Mouse (Mus musculus): Measurements from ENCODE around the gene Mtor.

The Mtor gene

DNA sequence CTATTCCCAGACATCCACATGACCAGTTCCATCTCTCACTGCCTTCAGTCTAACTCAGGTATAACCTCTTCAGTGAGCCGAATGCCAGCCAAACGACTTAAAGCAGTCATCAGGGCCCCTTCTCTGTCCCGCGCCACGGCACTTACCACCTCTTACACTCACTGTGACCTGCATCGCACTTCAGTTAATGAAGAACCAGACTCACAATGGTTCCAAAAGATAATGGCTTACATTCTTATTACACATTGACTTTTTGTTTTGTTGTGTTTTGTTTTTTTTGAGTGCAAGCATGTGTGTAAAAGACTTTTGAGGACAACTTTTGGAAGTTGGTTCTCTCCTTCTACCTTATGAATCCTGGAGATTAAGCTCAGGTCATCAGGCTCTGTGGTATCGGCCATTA lies 5.8 kb upstream of the Mtor start:
- no peak for DNase-seq

DNA sequence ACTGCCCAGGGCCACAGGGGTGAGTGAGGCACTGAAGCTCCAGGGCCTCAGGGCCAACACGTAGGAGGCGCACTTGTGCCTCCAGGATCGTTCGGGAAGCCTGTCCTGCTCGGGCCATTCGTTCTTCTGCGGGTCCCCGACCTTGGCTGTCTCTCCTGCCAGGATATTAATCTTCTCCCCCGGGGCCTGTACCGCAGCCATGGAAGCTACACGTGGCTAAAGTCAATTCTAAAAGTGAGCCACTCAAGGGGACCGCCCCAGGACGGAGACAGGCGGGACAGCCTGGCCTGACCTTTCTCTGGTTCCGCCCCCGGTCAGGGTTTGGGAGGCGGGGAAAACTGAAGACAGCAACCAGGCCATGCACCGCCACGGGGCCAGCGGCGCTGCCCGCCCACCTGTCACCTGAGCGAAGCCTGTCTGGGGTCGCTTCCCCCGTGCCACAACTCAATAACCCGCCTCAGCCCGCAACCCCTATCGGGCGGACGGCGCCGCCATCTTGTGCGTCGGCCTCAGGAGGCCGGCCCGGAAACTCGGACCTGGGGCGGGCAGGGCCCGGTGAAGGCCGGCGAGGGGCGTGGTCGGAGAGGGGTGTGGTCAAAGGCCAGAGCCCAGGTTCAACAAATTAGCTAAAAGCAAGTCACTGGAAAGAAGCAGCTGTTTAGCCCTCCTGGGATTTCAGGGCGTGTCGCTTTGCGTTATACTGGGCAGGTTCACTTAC lies 4.0 kb upstream of the Mtor start, which contains the start of gene Ubiad1:
Ubiad1 (minus strand) TSS at position 522 of the 718 bp plus-strand sequence.
- DNase-seq: peak; percentile 91 to 92

DNA sequence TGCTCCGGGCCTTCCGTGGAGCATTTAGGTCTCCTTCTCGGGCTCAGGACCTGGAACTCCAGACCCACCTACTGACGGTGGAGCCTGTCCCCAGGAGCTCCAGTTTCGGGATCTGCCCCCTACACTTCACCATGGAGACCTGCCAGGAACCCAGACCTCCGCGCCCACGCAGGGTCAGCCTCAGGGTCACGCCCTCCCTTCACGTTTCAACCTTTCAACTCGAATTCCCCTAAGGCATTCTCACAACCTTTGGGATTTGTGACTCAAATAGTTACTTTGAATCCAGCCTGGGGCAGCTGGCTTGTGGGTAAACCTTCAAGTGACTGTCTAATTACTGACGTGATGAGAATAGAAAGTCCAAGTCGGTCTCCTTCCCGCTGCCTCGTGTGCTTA lies 438 bp downstream of the Mtor start:
- peak in 1 of 2 experiments; percentile 39 for DNase-seq

DNA sequence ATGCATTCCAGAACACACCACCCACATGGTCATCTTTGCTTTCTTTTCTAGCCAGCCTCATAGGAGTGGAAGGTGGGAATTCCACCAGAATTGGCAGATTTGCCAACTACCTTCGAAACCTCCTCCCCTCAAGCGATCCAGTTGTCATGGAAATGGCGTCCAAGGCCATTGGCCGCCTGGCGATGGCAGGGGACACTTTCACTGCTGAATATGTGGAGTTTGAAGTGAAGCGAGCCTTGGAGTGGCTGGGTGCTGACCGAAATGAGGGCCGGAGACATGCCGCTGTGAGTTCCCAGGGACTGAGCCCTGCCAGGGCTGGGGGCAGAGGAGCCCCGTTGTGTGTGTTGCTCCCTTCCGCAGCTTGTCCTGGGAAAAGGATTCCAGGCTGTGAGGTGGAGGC lies 5.3 kb downstream of the Mtor start:
- DNase-seq: no peak

DNA sequence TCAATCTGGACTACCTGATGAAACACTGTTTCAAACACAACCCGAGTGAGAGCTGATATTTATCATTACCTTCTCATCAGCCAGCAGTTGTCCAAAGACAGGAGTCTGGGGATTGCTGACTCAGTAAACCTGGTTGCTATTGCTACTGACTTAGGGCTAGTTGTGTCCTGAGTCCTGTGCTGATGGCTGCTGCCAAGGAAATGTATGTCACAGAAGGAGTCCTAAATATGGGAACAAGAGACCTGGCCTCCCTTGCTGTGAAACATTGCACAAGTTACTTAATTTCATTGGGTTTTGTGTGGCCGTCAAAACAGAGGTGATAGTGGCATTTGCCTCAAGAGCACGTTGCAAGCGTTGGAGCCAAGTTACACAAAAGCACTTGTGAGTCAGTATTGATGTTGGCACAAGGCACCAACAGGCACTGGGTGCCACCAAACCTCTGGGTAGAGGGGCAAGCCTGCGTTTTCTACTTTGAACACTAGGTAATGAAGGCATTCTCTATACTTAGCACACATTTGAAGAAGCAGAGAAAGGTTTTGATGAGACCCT lies 7.1 kb downstream of the Mtor start:
- DNase-seq: no peak

DNA sequence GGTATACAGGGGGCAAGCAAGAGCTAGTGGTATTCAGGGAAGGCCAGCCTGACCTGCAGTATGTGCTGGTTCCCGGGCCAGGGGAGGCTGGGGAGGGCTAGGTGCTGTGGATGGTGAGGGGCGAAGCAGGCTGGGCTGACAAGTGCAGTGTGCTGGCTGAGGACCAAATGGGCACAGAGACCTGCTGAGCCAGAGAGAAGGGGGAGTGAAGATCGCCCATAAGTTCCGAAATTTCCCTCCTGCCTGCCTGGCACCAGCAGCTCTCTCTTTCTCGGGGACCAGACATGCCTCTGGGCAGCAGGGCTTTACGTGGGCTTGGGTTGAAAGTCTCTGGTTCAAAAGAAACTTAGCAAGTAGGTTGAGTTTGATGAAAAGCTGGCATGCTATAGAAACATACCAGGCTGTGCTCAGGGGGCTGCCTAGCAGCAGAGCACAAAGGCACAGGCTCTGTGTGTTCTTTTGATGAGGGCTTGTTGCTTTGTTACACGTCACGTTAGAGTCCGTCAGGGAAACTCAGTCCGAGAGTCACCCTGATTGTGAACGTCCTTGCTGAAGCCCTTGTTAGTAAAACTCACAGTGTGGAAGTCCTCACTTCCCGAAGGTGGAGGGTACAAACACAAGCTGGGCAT lies 12.4 kb downstream of the Mtor start:
- DNase-seq: no peak

DNA sequence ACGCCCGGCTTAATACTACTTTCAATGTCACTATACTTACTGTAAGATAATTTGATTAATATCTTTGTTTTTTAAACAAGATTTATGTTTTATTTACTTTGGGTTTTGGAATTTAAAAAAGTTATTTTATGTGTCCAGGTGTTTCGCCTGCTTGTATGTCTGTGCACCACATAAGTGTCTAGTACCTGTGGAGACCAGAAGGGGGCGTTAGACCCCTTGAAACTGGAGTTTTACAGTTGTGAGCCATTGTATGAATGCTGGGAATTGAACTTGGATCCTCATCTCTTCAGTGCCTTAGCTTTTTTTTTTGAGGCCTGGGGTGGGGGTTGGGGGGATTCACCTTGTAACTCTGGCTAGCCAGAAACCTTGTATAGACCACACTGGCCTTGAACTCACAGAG lies 13.4 kb downstream of the Mtor start:
- no peak for DNase-seq

DNA sequence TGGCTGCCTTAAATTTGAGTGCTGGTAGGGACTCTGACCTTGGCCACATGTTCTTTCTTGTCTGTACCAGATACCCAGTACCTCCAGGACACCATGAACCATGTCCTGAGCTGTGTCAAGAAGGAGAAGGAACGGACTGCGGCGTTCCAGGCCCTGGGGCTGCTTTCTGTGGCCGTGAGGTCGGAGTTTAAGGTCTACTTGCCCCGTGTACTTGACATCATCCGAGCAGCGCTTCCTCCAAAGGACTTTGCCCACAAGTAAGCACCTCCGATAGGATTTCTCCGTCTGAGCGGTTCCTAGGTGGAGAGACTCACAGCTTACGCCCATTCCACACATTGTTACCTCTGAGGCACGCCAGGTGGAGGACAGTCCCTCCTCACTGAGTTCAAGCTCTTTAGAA lies 14.3 kb downstream of the Mtor start:
- no peak for DNase-seq

DNA sequence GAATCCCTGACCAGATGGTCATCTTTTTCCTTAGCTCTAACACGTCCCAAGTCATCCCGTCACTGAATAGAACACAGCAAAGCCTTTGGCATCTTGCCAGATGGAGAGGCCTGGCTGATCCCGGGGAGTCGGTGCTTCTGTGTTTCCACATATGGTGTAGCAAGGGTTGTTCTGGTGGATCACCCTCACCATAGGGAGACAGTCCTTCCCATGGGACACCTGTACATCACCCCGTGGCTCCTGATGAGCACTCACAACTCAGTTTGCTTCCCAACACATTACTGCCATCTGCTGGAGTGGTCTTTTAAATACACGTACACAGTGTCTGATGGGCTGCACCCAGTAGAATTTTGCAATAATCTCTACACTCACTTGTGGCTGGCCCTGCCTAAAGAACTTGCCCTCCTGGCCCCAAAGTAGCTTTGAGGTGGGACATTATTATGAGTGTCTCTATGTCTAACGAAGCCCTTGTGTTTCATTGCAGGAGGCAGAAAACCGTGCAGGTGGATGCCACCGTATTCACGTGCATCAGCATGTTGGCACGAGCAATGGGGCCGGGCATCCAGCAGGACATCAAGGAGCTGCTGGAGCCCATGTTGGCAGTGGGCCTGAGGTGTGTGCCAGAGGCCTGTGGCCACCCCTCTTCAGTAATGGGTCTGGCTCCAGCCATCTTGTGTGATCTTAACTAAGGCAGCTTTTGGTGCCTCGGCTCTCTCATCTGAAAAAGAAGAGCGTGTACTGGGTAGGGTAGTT lies 15.0 kb downstream of the Mtor start:
- DNase-seq: peak; percentile 7 to 8

DNA sequence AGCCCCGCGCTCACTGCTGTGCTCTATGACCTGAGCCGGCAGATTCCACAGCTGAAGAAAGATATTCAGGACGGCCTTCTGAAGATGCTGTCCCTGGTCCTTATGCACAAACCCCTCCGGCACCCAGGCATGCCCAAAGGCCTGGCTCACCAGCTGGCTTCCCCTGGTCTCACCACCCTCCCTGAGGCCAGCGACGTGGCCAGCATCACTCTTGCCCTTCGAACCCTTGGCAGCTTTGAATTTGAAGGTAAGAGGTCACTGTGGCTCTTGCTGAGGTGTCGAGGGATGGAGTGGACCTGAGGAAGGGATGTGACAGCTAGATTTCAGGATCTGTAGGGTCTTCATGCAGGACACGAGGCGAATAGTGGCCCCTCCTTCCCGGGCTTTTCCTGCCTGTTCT lies 15.9 kb downstream of the Mtor start:
- DNase-seq: no peak

DNA sequence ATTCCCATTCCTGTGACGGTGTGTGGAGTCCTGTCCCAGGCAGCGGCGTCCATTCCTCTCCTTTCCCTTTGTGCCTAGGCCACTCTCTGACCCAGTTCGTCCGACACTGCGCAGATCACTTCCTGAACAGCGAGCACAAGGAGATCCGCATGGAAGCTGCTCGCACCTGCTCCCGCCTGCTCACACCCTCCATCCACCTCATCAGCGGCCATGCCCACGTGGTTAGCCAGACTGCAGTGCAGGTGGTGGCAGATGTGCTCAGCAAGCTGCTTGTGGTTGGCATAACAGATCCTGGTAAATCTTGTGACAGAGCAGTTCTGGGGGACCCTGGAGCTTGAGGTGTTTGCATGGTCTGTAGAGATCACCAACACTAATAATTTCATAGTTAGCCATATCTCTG lies 16.5 kb downstream of the Mtor start:
- no peak for DNase-seq

DNA sequence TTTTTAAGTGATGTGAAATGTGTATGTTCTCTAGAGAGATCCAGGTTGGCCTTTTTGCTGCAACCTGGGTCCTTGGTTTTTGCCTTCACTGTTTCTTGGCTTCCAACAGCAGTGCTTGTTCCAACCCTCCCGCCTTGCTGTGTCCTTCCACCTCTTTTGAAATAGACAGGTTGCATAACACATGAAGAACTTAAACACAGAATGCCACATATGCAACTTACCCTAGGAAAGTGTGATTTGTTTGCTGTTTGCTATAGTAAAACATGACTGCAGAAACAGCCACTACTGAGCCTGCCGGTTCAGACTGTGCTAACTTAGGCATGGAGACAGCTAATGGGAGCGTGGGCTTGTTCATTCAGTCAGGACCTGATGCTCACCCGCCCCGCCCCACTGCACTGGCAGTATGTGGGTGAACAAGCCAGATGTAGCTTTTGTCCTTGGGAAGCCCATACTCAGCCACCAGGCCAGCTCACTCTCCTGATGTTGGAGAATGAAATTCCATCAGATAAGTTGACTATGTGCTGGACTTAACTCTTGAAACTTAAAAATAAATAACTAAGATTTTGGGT lies 18.2 kb downstream of the Mtor start:
- DNase-seq: no peak

DNA sequence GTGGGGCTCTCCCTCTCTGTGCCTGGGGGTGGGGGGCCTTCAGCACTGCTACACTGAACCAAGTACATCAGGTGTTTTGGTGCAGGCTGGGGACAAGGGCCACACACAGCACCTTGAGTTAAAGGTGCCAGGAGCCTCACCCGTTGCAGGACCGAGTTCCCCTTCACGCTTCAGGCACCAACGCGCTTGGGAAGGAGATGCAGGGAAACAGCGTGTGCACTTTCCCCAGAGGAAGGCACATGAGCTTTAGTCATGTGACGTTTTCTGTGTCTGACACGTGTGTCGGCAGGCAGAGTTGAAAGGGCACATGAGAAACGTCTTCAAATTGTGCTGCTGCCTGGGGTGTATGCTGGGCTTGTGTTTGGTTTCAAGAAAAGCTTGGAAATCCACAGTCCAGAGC lies 20.0 kb downstream of the Mtor start:
- no peak for DNase-seq

DNA sequence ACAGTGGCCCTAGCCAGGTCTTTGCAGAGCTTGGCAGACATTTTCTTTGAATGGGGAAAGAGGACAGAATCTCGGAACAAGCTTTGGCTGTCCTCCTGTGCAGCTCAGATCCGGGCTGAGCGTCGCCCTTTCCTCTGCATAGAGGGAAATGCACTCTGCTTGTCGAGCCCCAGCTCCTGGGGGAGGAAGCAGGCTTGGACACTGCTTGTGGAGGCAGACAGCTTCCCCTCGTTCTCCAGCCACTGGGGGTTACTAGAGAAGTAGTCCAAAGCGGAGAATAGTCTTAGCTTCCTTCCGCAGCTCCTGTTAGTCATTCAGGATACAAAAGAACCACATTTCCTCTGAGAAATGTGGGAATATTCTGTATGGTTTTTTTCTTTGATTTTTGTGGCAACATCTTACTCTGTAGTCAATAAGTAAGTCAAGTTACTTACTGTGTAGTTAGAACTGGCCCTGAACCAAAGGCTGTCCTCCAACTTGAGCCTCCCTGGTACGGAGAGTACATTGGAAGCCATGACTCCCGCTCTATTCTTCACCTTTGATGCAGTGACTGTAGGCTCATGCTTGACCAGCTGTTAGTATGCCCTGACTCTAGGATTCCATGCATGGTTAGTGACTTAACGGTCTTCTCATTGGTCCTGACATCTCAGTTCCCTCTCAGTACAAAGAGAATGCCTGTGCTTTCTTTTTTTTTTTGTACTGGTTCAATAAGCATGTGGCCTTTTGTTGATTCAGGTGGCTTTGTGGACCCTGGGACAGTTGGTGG lies 21.3 kb downstream of the Mtor start:
- no peak for DNase-seq

DNA sequence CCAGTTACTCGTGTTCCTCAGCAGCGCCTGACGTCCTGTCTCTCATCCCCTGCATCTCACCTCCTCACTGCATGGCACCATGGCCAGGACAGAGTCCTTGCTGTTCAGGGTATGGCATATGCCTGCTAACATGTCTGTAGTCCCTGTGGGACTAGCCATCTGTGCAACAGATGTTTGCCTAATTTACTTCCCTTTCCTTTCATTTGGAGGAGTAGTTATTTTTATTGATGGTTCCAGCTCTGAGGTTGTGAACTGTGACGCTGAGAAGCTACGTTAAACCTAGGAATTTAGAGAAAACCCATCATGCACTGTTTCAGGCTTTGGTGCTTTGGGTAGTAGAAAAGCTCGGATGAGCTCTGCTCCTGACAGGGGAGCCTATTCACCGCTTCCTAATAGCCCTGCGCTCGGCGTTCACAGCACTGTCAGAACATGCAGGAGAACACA lies 23.0 kb downstream of the Mtor start:
- no peak for DNase-seq

DNA sequence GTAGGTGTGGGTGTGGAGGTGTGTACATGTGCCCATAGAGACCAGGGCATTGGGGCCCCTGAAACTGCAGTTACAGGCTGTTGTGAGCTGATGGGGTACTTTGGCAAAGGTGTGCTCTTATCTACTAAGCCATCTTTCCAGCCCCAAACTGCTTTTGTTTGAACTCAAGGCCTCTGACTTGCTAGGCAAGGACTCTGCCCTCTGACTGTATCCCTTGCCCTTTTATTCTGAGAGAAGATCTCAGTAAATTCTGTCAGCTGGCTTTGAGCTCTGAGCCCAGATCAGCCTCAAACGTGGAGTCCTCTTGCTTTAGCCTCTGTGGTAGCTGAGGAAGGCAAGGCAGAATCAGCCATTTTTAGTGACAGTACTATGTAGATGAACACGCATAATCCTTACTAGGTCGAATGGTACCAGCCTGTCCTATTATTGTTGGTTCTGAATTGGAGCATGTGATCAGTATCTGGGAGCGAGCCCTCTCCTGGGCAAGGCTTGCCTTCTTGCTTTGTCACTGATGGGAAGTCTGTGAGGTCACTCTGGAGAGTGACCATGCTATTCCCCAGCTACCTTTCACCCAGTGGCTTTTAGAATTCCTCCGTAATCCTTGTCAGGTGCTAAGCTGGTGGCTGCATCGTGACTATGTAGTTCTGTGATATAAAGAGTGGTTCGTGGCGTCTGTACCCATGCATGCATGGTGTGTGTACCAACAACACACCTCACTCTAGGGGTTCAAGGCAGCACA lies 24.2 kb downstream of the Mtor start:
- DNase-seq: no peak

DNA sequence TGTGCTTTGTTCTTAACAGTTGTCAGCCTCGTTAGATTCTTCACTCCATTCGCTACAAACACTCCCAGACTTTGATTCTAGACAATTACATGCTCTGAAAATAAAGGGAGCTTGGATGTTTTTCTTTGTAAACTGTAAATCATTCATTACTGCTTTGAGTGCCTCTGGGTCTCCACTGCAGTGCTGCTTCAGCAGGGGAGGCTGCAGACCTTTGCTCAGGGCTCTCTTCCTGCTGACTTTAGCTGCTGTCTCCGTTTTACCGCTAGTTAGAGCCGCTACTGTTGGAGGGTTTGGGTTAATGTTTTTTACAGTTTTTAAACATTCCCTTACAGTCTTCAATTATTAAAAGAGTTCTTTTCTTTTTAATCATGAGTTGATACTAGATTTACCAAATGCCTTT lies 25.1 kb downstream of the Mtor start:
- DNase-seq: no peak

DNA sequence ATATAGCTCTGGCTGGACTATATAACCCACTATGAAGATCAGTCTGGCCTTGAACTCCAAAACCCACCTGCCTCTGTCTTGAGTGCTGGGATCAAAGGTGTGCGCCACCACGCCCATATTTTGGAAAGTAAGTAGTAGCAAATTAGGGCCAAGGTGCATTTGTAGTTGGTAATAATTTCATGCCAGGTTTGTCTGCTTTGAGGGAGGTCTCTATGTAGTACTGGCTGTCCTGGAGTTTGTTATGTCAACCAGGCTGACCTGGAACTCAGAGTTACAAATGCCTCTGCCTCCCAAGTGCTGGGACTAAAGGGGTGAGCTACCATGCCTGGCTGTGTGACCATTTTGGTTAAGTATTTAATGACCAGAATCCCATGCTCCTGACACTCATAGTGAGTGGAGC lies 31.8 kb downstream of the Mtor start:
- DNase-seq: no peak

DNA sequence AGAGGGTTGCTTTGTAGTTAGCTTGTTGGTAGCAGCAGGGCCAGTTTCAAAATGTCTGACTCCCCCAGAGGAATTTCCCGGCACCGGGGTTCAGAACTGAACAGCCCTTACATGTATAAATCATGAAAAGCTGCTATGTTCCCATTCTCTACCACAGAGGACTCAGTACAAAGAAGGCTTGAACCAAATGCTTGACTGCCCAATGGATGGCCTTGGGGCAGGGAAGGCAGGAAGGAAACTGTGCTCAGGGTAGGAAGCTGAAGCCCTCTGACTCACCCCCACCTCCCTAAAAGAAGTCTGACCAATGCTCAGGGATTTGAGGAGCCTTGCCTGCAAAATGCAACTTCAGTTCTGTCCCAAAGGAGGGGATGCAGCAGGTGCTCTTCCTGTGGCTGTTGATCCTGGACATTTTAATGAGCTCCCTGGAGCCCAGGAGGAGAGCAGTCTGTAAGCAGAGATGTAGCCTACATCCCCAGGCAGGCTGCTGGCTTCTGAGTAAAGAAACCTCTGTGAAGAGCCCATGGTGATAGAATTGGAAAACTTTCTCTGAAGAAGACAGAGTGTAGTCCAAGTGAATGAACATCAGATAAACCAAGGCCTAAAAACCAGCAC lies 33.3 kb downstream of the Mtor start:
- no peak for DNase-seq

DNA sequence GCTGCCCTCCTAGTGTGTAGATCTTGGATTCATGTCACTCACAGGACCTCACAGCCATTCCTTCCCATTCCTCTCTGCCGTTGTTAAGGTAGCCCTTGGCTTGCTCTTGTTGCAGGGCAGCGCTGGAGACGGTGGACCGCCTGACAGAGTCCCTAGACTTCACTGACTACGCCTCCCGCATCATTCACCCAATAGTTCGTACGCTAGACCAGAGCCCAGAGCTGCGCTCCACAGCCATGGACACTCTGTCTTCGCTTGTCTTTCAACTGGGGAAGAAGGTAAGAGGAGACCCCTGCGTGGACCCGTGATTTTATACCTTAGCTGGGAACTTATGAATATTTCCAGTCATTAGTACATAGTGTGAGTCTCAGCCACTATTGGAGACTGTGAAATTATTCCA lies 36.1 kb downstream of the Mtor start:
- DNase-seq: no peak

DNA sequence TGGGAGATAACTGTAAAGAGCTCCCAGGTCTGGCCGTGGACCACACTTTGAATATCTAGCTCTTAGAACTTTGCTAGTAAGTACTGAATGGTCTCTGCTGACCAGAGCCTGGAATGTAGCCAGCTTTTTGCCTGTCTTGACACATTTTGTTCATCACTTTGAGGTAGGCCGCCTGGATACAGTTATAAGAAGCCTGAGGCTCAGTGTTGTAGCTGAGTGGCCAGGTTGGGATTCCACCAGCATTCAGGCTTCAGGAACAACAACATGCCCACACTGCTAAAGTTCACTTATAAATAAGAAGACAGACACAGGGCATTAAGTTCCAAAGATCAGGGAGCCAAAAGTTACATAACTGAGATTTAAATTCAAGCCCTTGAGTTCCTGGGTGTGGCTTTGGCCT lies 39.4 kb downstream of the Mtor start:
- DNase-seq: no peak
